ENCODE assay signal across 14 mouse cellular contexts in genomic region chr13:6027207-6027606, GRCm38 (mm10).
"Had no signal": no experiment of that assay in that cellular context is flagged by ENCODE, and none has a peak within 500 bp of the region (broad histone marks: within the 10 kb centered on the region; RNA-seq: fewer than 3 reads in every experiment).

No protein-coding gene starts in this region.

- H3K36me3 ChIP-seq: limb, embryonic 12.5 days; liver, embryonic 13.5 days; midbrain, embryonic 12.5 days; neural tube, embryonic 13.5 days had no signal

- DNase-seq: kidney, postnatal 36 days; layer of hippocampus, adult 9-11 months; layer of hippocampus, postnatal 36 days; liver; liver, embryonic 13.5 days; lung, adult 18-20 months; right cerebral cortex, adult 18-20 months; right cerebral cortex, postnatal 25 days; thymus, adult 2 months; thymus, postnatal 25 days had no signal

- H3K4me2 ChIP-seq: limb, embryonic 12.5 days; liver, embryonic 13.5 days; midbrain, embryonic 12.5 days; neural tube, embryonic 13.5 days had no signal

- H3K4me3 ChIP-seq: limb, embryonic 12.5 days; liver, embryonic 13.5 days; midbrain, embryonic 12.5 days; neural tube, embryonic 13.5 days had no signal

- H3K9ac ChIP-seq: limb, embryonic 12.5 days; liver, embryonic 13.5 days; midbrain, embryonic 12.5 days; neural tube, embryonic 13.5 days had no signal

- ATAC-seq: midbrain, embryonic 16.5 days had no signal

- H3K27me3 ChIP-seq: limb, embryonic 12.5 days; liver, embryonic 13.5 days; midbrain, embryonic 12.5 days; neural tube, embryonic 13.5 days had no signal

- H3K27ac ChIP-seq: limb, embryonic 12.5 days; liver, embryonic 13.5 days; midbrain, embryonic 12.5 days; neural tube, embryonic 13.5 days had no signal

- H3K9me3 ChIP-seq: limb, embryonic 12.5 days; liver, embryonic 13.5 days; midbrain, embryonic 12.5 days; neural tube, embryonic 13.5 days had no signal

- H3K4me1 ChIP-seq: liver, embryonic 13.5 days; midbrain, embryonic 12.5 days; neural tube, embryonic 13.5 days had no signal
